Mouse (Mus musculus) heart, postnatal 0 days (tissue): ENCODE measurements around the gene Dbn1. TPM values are rescaled to one million over a fixed set of nuclear protein-coding genes. Genes with fewer than 3 reads are reported as not detected.

ENCODE experiments used
- ATAC-seq: fragments of 200-750 bp; cut with Nextera tagmentation; 2 replicates; pipeline ENCODE4 v1.8.0; 2017; ENCODE audit warnings: low read depth, moderate number of reproducible peaks, moderate library complexity; ENCODE audit not compliant: insufficient read depth
- DNase-seq: peaks from one replicate; pipeline ENCODE4 v3.0.0-alpha.2; 2016; ENCODE audit warnings: low spot score
- H3K27ac ChIP-seq: fragments of 300-500 bp; sonication (generic); 2 replicates; pipeline ENCODE4 v1.5.1; 2014; ENCODE audit warnings: low read depth, mild to moderate bottlenecking
- H3K27me3 ChIP-seq: fragments of 300-500 bp; sonication (generic); 2 replicates; pipeline ENCODE4 v1.6.1; 2014; ENCODE audit warnings: low read length, mixed read lengths; ENCODE audit not compliant: control insufficient read depth, insufficient read depth
- H3K36me3 ChIP-seq: fragments of 300-500 bp; sonication (generic); replicated peaks from 2 replicates; pipeline ENCODE4 v1.6.1; 2014; ENCODE audit warnings: low read length, mixed read lengths; ENCODE audit not compliant: control insufficient read depth, insufficient read depth
- H3K4me1 ChIP-seq: fragments of 300-500 bp; sonication (generic); 2 replicates; pipeline ENCODE4 v1.6.1; 2014; ENCODE audit warnings: antibody characterized with exemption; ENCODE audit not compliant: control insufficient read depth, insufficient read depth
- H3K4me2 ChIP-seq: fragments of 300-500 bp; sonication (generic); 2 replicates; pipeline ENCODE4 v1.6.1; 2014; ENCODE audit warnings: low read depth, mild to moderate bottlenecking, low read length, moderate library complexity
- H3K4me3 ChIP-seq: fragments of 300-500 bp; sonication (generic); 2 replicates; pipeline ENCODE4 v1.5.1; 2014; ENCODE audit warnings: low read depth, low read length
- H3K9ac ChIP-seq: fragments of 300-500 bp; sonication (generic); replicated peaks from 2 replicates; pipeline ENCODE4 v1.6.1; 2014; ENCODE audit warnings: low read depth, low read length, mixed read lengths
- H3K9me3 ChIP-seq: fragments of 300-500 bp; sonication (generic); replicated peaks from 2 replicates; pipeline ENCODE4 v1.6.1; 2016; ENCODE audit warnings: low read length; ENCODE audit not compliant: control insufficient read depth
- CTCF ChIP-seq: IDR thresholded peaks from 2 replicates; pipeline ENCODE4 v1.5.1; 2016; ENCODE audit warnings: antibody characterized with exemption, control low read depth, low read depth
- EP300 ChIP-seq: IDR thresholded peaks from 2 replicates; pipeline ENCODE4 v1.6.1; 2016; ENCODE audit warnings: antibody characterized with exemption, low read depth
- WGBS: fragments of 180-500 bp; shearing (Covaris S2); extraction: QIAGEN DNeasy Blood & Tissue Kit; methylation state at CpG from one replicate; pipeline ENCODE4 v1.1.7; 2014; 5-methylcytosine and 5-hydroxymethylcytosine counted together
- polyA plus RNA-seq: library from polyadenylated mRNA; unstranded; fragments of >200 nt; fragmentation: Nextera tagmentation; extraction: Ambion mirVana; gene quantifications from 2 replicates; pipeline ENCODE4 v1.2.1, GENCODE M21; 2015
- total RNA-seq: library from RNA; depleted of rRNA; stranded (reverse); fragments of >200 nt; gene quantifications from 2 replicates; pipeline ENCODE4 v1.2.3, GENCODE M21; 2014; ENCODE audit warnings: low replicate concordance

Dbn1 gene
- total and polyA plus RNA-seq, 2 experiments from 2014 or later, result 30.9 to 38.5 TPM

- Histone ChIP-seq H3K9ac (no peak overlapping the region), H3K9me3 (no peaks in the 10 kb centered on the region), H3K36me3 (peaks cover 35% of the 10 kb centered on the region), H3K27me3 (peaks cover 69% of the 10 kb centered on the region), H3K4me1 (peaks cover 5% of the 10 kb centered on the region; the same call in 1 of the 2 replicates), H3K4me2 (no peak overlapping the region), H3K4me3 (no peak overlapping the region), H3K27ac (no peak overlapping the region)
- TF ChIP-seq EP300 (no peak), CTCF (no peak)
- ATAC-seq (no peak), DNase-seq (no peak)
- WGBS, result 84% methylated on average over 5 of the region's 5 CpGs
Observed at GRCm38 (mm10) chr13:55475750-55476149, 12.2 kb downstream of the Dbn1 start.

- H3K9ac ChIP-seq, result no peak overlapping the region
- DNase-seq, result no peak
- H3K36me3 ChIP-seq, result peaks cover 24% of the 10 kb centered on the region
- H3K4me1 ChIP-seq, result peaks cover 5% of the 10 kb centered on the region; the same call in 1 of the 2 replicates
- WGBS, result 60% methylated on average over 5 of the region's 5 CpGs
- no peak for ATAC-seq
- no peak overlapping the region for H3K4me3 ChIP-seq
- no peak overlapping the region for H3K4me2 ChIP-seq
- H3K27ac ChIP-seq, result no peak overlapping the region
- TF ChIP-seq CTCF, result no peak
- TF ChIP-seq EP300, result no peak
- no peaks in the 10 kb centered on the region for H3K9me3 ChIP-seq
- peaks cover 72% of the 10 kb centered on the region for H3K27me3 ChIP-seq
Observed at GRCm38 (mm10) chr13:55474621-55475069, 13.3 kb downstream of the Dbn1 start.

- WGBS, result 66% methylated on average over 11 of the region's 11 CpGs
- peaks cover 70% of the 10 kb centered on the region for H3K27me3 ChIP-seq
- TF ChIP-seq CTCF (0 out of 2 replicates have a peak, but pooled peaks have one; percentile 12), EP300 (no peak)
Observed at GRCm38 (mm10) chr13:55473961-55474360, 13.9 kb downstream of the Dbn1 start.

DNA sequence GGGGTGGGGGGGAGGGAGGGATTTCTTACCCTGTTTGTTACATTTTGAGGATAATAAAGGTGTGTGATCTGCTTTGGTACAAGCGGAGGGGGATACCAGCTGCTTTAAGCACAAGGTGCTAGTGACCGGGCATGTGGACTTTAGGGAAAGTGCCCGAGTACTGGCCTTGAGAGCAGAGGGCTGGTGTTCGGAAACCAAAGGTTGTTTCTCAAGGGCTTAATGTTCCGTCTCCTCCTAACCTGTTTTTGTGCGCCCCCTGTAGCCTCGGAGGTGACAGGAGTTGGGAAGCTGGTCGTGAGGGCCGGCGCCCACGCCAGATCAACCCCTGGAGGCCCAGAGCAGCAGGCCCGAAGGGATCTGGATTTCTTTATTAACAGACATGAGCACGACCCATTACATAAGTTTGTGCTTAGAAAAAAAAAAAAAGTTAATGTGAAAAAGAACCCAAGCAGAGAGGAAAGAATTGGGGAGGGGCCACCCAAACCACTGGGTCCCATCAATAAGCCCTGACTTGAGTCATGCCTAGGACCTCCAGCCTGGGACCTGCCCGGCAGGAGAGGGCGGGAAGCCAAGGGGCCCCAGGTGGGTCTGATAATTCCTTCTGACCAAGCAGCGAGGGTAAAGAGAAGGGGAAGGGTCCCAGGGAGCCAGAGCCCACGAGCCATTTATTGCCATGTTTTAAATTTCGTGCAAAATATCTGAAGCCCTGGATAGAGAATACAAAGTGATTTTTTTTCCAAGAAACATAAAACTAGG is 14.7 kb downstream of the Dbn1 start:
- peaks cover 22% of the 10 kb centered on the region for H3K36me3 ChIP-seq
- H3K27me3 ChIP-seq, result peaks cover 73% of the 10 kb centered on the region
- peak overlapping the region; percentile 94 for H3K4me2 ChIP-seq
- peak overlapping the region; percentile 53 for H3K4me3 ChIP-seq
- H3K9ac ChIP-seq, result peak overlapping the region; percentile 37; the same call in 1 of the 2 replicates
- no peaks in the 10 kb centered on the region for H3K9me3 ChIP-seq
- no peak overlapping the region for H3K27ac ChIP-seq
- ATAC-seq, result no peak
- WGBS, result 35% methylated on average over 18 of the region's 18 CpGs
- H3K4me1 ChIP-seq, result peaks cover 5% of the 10 kb centered on the region; the same call in 1 of the 2 replicates
- DNase-seq, result no peak
- TF ChIP-seq EP300 (no peak), CTCF (peak; percentile 9; the same call in 1 of the 2 replicates)

More at GRCm38 (mm10) chr13:55473961-55474360, 13.9 kb downstream of the Dbn1 start:
- DNase-seq (no peak), ATAC-seq (no peak)
- Histone ChIP-seq H3K9ac (no peak overlapping the region), H3K4me2 (no peak overlapping the region), H3K9me3 (no peaks in the 10 kb centered on the region), H3K4me3 (no peak overlapping the region), H3K36me3 (peaks cover 22% of the 10 kb centered on the region), H3K4me1 (peaks cover 5% of the 10 kb centered on the region; the same call in 1 of the 2 replicates), H3K27ac (no peak overlapping the region)

DNA sequence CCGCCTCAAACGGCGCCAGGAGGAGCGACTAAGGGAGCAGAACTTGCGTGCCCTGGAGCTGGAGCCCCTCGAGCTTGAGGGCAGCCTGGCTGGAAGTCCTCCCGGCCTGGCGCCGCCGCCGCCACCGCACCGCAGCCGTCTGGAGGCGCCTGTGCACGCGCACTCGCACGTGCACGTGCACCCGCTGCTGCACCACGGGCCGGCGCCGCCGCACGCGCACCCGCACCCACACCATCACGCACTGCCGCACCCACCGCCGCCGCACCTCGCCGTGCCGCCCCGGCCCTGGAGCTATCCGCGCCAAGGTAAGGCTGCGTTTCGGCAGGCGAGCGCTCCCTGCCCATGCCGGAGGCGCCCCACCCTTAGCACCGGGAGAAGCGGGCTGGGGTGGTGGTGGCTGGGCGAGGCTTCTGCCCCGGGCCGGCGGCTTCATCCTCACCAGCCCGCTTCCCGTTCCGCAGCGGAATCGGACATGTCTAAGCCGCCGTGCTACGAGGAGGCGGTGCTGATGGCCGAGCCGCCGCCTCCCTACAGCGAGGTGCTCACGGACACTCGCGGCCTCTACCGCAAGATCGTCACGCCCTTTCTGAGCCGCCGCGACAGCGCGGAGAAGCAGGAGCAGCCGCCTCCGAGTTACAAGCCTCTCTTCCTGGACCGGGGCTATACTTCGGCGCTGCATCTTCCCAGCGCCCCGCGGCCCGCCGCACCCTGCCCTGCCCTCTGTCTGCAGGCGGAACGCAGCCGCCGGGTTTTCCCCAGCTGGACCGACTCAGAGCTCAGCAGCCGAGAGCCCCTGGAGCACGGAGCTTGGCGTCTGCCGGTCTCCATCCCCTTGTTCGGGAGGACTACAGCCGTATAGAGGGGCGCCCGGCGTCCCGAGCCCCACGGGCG is 15.5 kb downstream of the Dbn1 start:
- WGBS, result under 1% methylated on average over 100 of the region's 103 CpGs
- ATAC-seq (peak; percentile 10), DNase-seq (no peak)
- peaks cover 5% of the 10 kb centered on the region; the same call in 1 of the 2 replicates for H3K4me1 ChIP-seq
- no peaks in the 10 kb centered on the region for H3K9me3 ChIP-seq
- H3K27ac ChIP-seq, result no peak overlapping the region
- TF ChIP-seq CTCF, result 0 out of 2 replicates have a peak, but pooled peaks have one; percentile 23
- TF ChIP-seq EP300, result no peak
- H3K36me3 ChIP-seq, result peaks cover 20% of the 10 kb centered on the region
- peak overlapping the region; percentile 94 for H3K4me2 ChIP-seq
- peak overlapping the region; percentile 53 for H3K4me3 ChIP-seq
- H3K27me3 ChIP-seq, result peaks cover 77% of the 10 kb centered on the region
- peak overlapping the region; percentile 37 for H3K9ac ChIP-seq
